Mouse (Mus musculus): ENCODE measurements at regions not wholly inside any gene's neighbourhood (a gene's known extent, or its start where the extent isn't known, plus 50 kb on each side); places are given as distances from the start of the nearest gene placed in this dataset.

GRCm38 (mm10) chr1:137473800-137474685 lies 513.8 kb upstream of the Nr5a2 start:
- Histone ChIP-seq H3K9ac (replicated peaks; ENCODE audit: low read length) (no peak overlapping the region), H3K4me1 (ENCODE audit: insufficient read depth, low read length) (no peaks in the 10 kb centered on the region), H3K4me3 (ENCODE audit: low read length) (no peak overlapping the region), H3K4me2 (replicated peaks; ENCODE audit: low read depth, low read length) (no peak overlapping the region), H3K27me3 (ENCODE audit: insufficient read depth, low read length) (no peaks in the 10 kb centered on the region), H3K36me3 (ENCODE audit: insufficient read depth, low read length) (no peaks in the 10 kb centered on the region), H3K27ac (ENCODE audit: low read length) (no peak overlapping the region), H3K9me3 (ENCODE audit: low read length) (no peaks in the 10 kb centered on the region)
- WGBS: 75% methylated on average over 4 of the region's 4 CpGs
- no peak for ATAC-seq (ENCODE audit: low FRiP score, low TSS enrichment)

DNA sequence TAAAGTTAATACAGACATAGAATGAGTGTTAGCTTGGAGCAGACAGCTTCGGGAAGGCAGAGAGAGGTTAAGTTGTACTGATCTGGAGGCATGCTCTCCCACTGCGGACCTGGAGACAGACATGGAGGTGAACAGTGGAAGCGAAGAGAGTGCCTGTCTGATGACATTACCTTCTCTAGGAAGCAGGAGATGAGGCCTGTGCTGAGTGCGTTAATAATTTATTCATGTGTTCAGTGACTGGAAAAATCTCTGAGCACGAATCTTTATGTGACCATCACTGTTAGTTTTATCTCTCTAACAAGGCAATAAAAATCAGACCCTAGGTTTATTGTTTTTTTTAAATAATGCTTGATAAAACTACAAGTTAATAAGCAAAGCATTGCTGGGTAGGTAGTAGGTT lies 504.7 kb upstream of the Nr5a2 start:
- Histone ChIP-seq H3K4me2 (replicated peaks; ENCODE audit: low read depth, low read length) (no peak overlapping the region), H3K4me1 (ENCODE audit: insufficient read depth, low read length) (no peaks in the 10 kb centered on the region), H3K9me3 (ENCODE audit: low read length) (no peaks in the 10 kb centered on the region), H3K27me3 (ENCODE audit: insufficient read depth, low read length) (no peaks in the 10 kb centered on the region), H3K27ac (ENCODE audit: low read length) (no peak overlapping the region), H3K4me3 (ENCODE audit: low read length) (no peak overlapping the region), H3K9ac (replicated peaks; ENCODE audit: low read length) (no peak overlapping the region), H3K36me3 (ENCODE audit: insufficient read depth, low read length) (no peaks in the 10 kb centered on the region)
- ATAC-seq (ENCODE audit: low FRiP score, low TSS enrichment): no peak
- WGBS: 76% methylated on average over 5 of the region's 5 CpGs

- Histone ChIP-seq H3K4me2 (replicated peaks; ENCODE audit: low read depth, low read length) (no peak overlapping the region), H3K27me3 (ENCODE audit: insufficient read depth, low read length) (no peaks in the 10 kb centered on the region), H3K36me3 (ENCODE audit: insufficient read depth, low read length) (no peaks in the 10 kb centered on the region), H3K4me1 (ENCODE audit: insufficient read depth, low read length) (no peaks in the 10 kb centered on the region), H3K27ac (ENCODE audit: low read length) (no peak overlapping the region), H3K9ac (replicated peaks; ENCODE audit: low read length) (no peak overlapping the region), H3K4me3 (ENCODE audit: low read length) (no peak overlapping the region), H3K9me3 (ENCODE audit: low read length) (no peaks in the 10 kb centered on the region)
- no peak for ATAC-seq (ENCODE audit: low FRiP score, low TSS enrichment)
- 63% methylated on average over 1 of the region's 1 CpGs for WGBS
These were observed 500.9 kb upstream of the Nr5a2 start for GRCm38 (mm10) chr1:137461189-137461588.

- Histone ChIP-seq H3K27me3 (ENCODE audit: insufficient read depth, low read length) (no peaks in the 10 kb centered on the region), H3K27ac (ENCODE audit: low read length) (no peak overlapping the region), H3K36me3 (ENCODE audit: insufficient read depth, low read length) (no peaks in the 10 kb centered on the region), H3K4me1 (ENCODE audit: insufficient read depth, low read length) (no peaks in the 10 kb centered on the region), H3K4me3 (ENCODE audit: low read length) (no peak overlapping the region), H3K9me3 (ENCODE audit: low read length) (no peaks in the 10 kb centered on the region), H3K4me2 (replicated peaks; ENCODE audit: low read depth, low read length) (no peak overlapping the region), H3K9ac (replicated peaks; ENCODE audit: low read length) (no peak overlapping the region)
- no peak for ATAC-seq (ENCODE audit: low FRiP score, low TSS enrichment)
- WGBS: 77% methylated on average over 7 of the region's 7 CpGs
These were observed 493.4 kb upstream of the Nr5a2 start for GRCm38 (mm10) chr1:137453446-137454208.

DNA sequence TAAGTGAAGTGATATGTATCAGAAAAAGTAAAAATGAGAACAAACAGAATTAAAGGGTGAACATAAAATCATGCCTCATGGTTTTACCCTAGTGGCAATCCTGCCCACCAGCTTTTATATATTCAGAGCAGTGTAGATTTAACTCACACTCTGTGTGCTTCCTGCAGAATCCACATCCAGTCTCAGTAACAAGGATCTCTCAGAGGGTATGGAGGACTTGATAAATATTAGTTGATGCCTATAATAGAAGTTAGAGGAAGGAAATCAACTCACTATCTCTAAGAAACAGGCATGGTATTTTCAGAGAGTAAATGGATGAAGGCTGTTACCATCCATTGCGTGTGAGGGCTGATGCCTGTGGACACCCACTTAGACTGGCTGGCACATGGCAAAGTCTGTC lies 492.5 kb upstream of the Nr5a2 start:
- H3K4me3 ChIP-seq (ENCODE audit: low read length): no peak overlapping the region
- no peaks in the 10 kb centered on the region for H3K36me3 ChIP-seq (ENCODE audit: insufficient read depth, low read length)
- H3K27me3 ChIP-seq (ENCODE audit: insufficient read depth, low read length): no peaks in the 10 kb centered on the region
- H3K4me1 ChIP-seq (ENCODE audit: insufficient read depth, low read length): no peaks in the 10 kb centered on the region
- WGBS: 91% methylated on average over 1 of the region's 1 CpGs
- ATAC-seq (ENCODE audit: low FRiP score, low TSS enrichment): no peak
- H3K9ac ChIP-seq (replicated peaks; ENCODE audit: low read length): no peak overlapping the region
- H3K4me2 ChIP-seq (replicated peaks; ENCODE audit: low read depth, low read length): no peak overlapping the region
- H3K27ac ChIP-seq (ENCODE audit: low read length): no peak overlapping the region
- no peaks in the 10 kb centered on the region for H3K9me3 ChIP-seq (ENCODE audit: low read length)

DNA sequence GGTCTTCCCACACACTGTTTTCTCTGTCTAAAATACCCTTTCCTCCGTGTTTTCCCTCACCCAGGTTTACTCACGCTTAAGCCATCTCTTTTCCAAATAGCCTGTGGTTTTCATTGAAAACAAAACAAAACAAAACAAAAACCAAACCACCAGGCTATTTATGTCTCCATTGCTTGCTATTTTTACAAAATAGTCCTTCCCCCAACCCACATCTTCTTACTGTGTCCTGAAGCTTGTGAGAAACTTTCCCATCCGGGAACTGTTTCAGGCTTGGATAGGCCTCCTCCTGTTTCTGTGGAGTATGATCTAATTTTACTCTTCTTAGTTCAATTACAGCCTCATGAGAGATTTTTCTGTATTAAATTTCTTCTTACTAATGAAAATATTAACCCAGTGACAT lies 486.2 kb upstream of the Nr5a2 start:
- Histone ChIP-seq H3K27me3 (ENCODE audit: insufficient read depth, low read length) (no peaks in the 10 kb centered on the region), H3K4me1 (ENCODE audit: insufficient read depth, low read length) (no peaks in the 10 kb centered on the region), H3K36me3 (ENCODE audit: insufficient read depth, low read length) (no peaks in the 10 kb centered on the region), H3K4me3 (ENCODE audit: low read length) (no peak overlapping the region), H3K27ac (ENCODE audit: low read length) (no peak overlapping the region), H3K9me3 (ENCODE audit: low read length) (no peaks in the 10 kb centered on the region), H3K9ac (replicated peaks; ENCODE audit: low read length) (no peak overlapping the region), H3K4me2 (replicated peaks; ENCODE audit: low read depth, low read length) (no peak overlapping the region)
- no peak for ATAC-seq (ENCODE audit: low FRiP score, low TSS enrichment)
- 49% methylated on average over 3 of the region's 3 CpGs for WGBS

- no peak for ATAC-seq (ENCODE audit: low FRiP score, low TSS enrichment)
- 97% methylated on average over 1 of the region's 1 CpGs for whole genome bisulfite sequencing
These were observed 467.9 kb upstream of the Nr5a2 start for GRCm38 (mm10) chr1:137428110-137428509.

GRCm38 (mm10) chr1:137418388-137418787 lies 458.1 kb upstream of the Nr5a2 start:
- no peak for ATAC-seq (ENCODE audit: low FRiP score, low TSS enrichment)
- no peaks in the 10 kb centered on the region for H3K36me3 ChIP-seq (ENCODE audit: insufficient read depth, low read length)
- H3K9me3 ChIP-seq (ENCODE audit: low read length): no peaks in the 10 kb centered on the region; the same call in 1 of the 2 replicates
- no peak overlapping the region for H3K9ac ChIP-seq (replicated peaks; ENCODE audit: low read length)
- WGBS: 80% methylated on average over 3 of the region's 3 CpGs
- H3K27ac ChIP-seq (ENCODE audit: low read length): no peak overlapping the region
- H3K4me3 ChIP-seq (ENCODE audit: low read length): no peak overlapping the region
- H3K4me2 ChIP-seq (replicated peaks; ENCODE audit: low read depth, low read length): no peak overlapping the region
- H3K4me1 ChIP-seq (ENCODE audit: insufficient read depth, low read length): no peaks in the 10 kb centered on the region
- H3K27me3 ChIP-seq (ENCODE audit: insufficient read depth, low read length): no peaks in the 10 kb centered on the region

More at GRCm38 (mm10) chr1:137428110-137428509, 467.9 kb upstream of the Nr5a2 start:
- H3K9ac ChIP-seq (replicated peaks; ENCODE audit: low read length): no peak overlapping the region
- no peaks in the 10 kb centered on the region for H3K4me1 ChIP-seq (ENCODE audit: insufficient read depth, low read length)
- no peak overlapping the region for H3K4me2 ChIP-seq (replicated peaks; ENCODE audit: low read depth, low read length)
- no peak overlapping the region for H3K27ac ChIP-seq (ENCODE audit: low read length)
- no peaks in the 10 kb centered on the region for H3K36me3 ChIP-seq (ENCODE audit: insufficient read depth, low read length)
- no peak overlapping the region for H3K4me3 ChIP-seq (ENCODE audit: low read length)
- H3K27me3 ChIP-seq (ENCODE audit: insufficient read depth, low read length): no peaks in the 10 kb centered on the region
- no peaks in the 10 kb centered on the region for H3K9me3 ChIP-seq (ENCODE audit: low read length)

GRCm38 (mm10) chr1:137396736-137397135 lies 436.5 kb upstream of the Nr5a2 start:
- H3K36me3 ChIP-seq (ENCODE audit: insufficient read depth, low read length): no peaks in the 10 kb centered on the region
- no peak overlapping the region for H3K27ac ChIP-seq (ENCODE audit: low read length)
- no peaks in the 10 kb centered on the region for H3K9me3 ChIP-seq (ENCODE audit: low read length)
- H3K4me3 ChIP-seq (ENCODE audit: low read length): no peak overlapping the region
- H3K4me2 ChIP-seq (replicated peaks; ENCODE audit: low read depth, low read length): no peak overlapping the region
- no peaks in the 10 kb centered on the region for H3K4me1 ChIP-seq (ENCODE audit: insufficient read depth, low read length)
- ATAC-seq (ENCODE audit: low FRiP score, low TSS enrichment): no peak
- no peak overlapping the region for H3K9ac ChIP-seq (replicated peaks; ENCODE audit: low read length)
- H3K27me3 ChIP-seq (ENCODE audit: insufficient read depth, low read length): no peaks in the 10 kb centered on the region

- no peak overlapping the region for H3K4me3 ChIP-seq (ENCODE audit: low read length)
- no peaks in the 10 kb centered on the region for H3K4me1 ChIP-seq (ENCODE audit: insufficient read depth, low read length)
- no peak overlapping the region for H3K4me2 ChIP-seq (replicated peaks; ENCODE audit: low read depth, low read length)
- H3K9ac ChIP-seq (replicated peaks; ENCODE audit: low read length): no peak overlapping the region
- H3K27ac ChIP-seq (ENCODE audit: low read length): no peak overlapping the region
- H3K36me3 ChIP-seq (ENCODE audit: insufficient read depth, low read length): no peaks in the 10 kb centered on the region
- no peaks in the 10 kb centered on the region for H3K9me3 ChIP-seq (ENCODE audit: low read length)
- no peak for ATAC-seq (ENCODE audit: low FRiP score, low TSS enrichment)
- 85% methylated on average over 4 of the region's 4 CpGs for whole genome bisulfite sequencing
- no peaks in the 10 kb centered on the region for H3K27me3 ChIP-seq (ENCODE audit: insufficient read depth, low read length)
These were observed 427.3 kb upstream of the Nr5a2 start for GRCm38 (mm10) chr1:137387509-137387908.
